Mouse (Mus musculus): Measurements from ENCODE around the gene Dck.
"Not testable (repeated sequence)": the region's sequence is repeated elsewhere in the genome, so short reads cannot be mapped to it uniquely, and the experiment has no call there.

The Dck gene

GRCm38 (mm10) chr5:88764987-88765481, at the start of gene Dck:
Gene Dck, plus strand, starts transcription at chr5:88764996.
- peak; percentile 99 to 100 for DNase-seq (ENCODE audit: low spot score in 2 of 2)

DNA sequence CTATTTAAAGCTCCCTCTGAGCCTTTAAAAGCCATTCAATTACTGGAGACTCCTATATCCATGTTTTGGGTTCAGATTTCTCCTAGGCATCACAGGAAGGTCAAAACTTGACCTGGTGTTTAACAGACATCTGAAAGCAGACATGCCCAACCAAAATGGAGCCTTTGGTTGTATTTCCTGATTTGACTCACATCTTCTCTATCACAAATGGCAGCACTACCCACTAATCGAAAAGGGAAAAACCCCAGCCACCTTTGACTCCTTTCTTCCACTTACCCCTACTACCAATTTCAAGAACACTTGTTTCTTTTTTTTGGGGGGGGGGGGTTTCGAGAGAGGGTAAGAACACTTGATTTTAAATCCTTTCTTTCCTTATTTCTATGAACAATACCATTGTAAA, 47.8 kb upstream of the Dck start:
- no peak for DNase-seq (ENCODE audit: low spot score in 2 of 2)

GRCm38 (mm10) chr5:88720116-88721002, 44.4 kb upstream of the Dck start, which contains the start of gene Mob1b:
Gene Mob1b, plus strand, starts transcription at chr5:88720855.
- DNase-seq (ENCODE audit: low spot score in 2 of 2), result peak; percentile 83 to 89

- no peak for DNase-seq (ENCODE audit: low spot score in 2 of 2)
Observed at GRCm38 (mm10) chr5:88721003-88721475, 43.8 kb upstream of the Dck start.

DNA sequence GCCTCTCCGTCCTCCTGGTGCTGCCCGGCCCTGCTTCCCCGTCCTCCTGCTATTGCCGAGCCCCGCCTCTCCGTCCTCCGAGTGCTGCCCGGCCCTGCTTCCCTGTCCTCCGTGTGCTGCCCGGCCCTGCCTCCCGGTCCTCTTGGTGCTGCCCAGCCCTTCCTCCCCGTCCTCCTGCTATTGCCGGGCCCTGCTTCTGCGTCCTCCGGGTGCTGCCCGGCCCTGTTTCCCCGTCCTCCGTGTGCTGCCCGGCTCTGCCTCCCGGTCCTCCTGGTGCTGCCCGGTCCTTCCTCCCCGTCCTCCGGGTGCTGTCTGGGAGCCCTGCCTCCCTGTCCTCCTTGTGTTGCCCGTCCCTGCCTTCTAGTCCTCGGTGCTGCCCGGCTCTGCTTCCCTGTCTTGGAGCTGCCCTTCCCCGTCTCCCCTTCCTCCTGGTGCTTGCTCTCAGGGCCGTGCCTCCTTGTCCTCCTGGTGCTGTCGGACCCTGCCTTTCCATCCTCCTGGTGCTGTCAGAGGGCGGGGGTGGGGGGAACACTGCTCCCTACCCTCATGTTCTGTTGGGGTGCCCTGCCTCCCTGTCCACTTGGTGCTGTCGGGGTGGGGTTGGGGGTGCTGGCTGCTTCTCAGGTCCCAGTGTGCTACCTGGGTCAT, 43.1 kb upstream of the Dck start:
- peak; percentile 4 to 6 for DNase-seq (ENCODE audit: low spot score in 2 of 2)

- no peak for DNase-seq (ENCODE audit: low spot score in 2 of 2)
Observed at GRCm38 (mm10) chr5:88722213-88722600, 42.6 kb upstream of the Dck start.

GRCm38 (mm10) chr5:88724030-88724429, 40.8 kb upstream of the Dck start:
- DNase-seq (ENCODE audit: low spot score in 2 of 2), result no peak

DNA sequence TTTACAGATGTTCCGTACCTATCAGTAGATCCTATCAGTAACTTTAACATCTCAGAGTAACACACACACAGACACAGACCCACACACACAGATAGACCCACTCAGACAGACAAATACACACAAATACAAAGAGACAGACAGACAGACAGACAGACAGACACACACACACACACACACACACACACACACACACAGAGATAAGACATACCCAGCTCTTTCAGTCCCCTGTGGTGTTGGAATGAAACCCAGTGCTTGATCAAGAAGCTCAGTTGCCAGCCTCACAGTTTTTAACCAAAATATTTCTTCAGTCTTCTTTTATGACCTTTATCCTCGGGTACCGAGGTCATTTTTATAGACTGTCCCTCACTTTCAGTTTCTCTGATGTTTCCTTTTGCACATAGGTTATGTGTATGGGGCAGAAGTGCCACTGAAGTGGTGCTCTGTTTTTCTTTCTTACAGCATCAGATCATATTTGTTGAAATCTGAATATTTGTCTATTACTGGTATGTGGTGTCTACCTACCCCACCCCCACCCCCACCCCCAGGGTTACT, 37.1 kb upstream of the Dck start:
- DNase-seq (ENCODE audit: low spot score in 2 of 2), result no peak

DNA sequence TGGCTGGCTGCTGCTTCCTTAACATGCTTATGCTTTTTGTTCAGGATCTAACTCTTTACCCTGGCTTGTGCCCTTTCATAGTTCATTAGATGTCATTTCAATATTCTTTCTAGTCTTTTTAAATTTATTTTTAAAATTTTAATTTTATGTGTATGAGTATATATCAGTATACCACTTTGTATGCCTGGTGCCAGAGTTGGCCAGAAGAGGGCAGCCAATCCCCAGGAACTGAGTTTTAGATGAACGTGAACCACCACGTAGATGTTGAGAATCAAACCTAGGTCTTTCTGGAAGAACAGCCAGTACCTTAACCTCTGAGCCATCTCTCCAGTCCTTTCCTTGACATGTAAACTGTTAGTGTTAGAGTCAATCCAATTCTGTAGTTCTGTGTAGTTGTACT, 30.0 kb upstream of the Dck start:
- peak; percentile 10 to 61 for DNase-seq (ENCODE audit: low spot score in 2 of 2)

DNA sequence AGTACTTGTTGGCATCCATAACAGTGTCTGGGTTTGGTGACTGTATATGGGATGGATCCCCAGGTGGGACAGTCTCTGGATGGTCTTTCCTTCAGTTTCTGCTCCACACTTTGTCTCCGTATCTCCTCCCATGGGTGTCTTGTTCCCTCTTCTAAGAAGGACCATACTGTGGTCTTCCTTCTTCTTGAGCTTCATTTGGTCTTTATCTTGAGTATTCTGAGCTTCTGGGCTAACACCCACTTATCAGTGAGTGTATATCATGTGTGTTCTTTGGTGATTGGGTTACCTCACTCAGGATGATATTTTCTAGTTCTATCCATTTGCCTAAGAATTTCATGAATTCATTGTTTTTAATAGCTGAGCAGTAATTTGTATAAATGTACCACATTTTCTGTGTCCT, 23.7 kb upstream of the Dck start:
- DNase-seq (ENCODE audit: low spot score in 2 of 2), result not testable (repeated sequence)

GRCm38 (mm10) chr5:88747774-88748173, 17.0 kb upstream of the Dck start:
- DNase-seq (ENCODE audit: low spot score in 2 of 2), result no peak

DNA sequence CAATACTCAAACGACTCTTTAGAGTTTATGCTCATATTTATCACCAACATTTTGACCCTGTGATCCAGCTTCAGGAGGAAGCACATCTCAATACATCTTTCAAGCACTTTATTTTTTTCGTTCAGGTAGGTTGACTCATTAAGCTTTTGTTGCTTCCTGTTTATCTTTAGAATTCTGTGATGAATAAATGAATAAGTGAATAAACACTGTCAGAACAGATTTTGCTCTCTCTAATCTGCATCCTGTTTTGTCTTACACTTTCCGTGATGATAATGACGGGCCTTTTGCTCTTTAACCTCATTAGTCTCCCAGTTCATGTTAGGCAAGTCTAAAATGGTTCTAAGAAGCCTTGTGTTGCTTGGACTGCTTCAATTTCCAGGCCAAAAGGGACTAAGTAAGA, 11.6 kb upstream of the Dck start:
- DNase-seq (ENCODE audit: low spot score in 2 of 2), result no peak

DNA sequence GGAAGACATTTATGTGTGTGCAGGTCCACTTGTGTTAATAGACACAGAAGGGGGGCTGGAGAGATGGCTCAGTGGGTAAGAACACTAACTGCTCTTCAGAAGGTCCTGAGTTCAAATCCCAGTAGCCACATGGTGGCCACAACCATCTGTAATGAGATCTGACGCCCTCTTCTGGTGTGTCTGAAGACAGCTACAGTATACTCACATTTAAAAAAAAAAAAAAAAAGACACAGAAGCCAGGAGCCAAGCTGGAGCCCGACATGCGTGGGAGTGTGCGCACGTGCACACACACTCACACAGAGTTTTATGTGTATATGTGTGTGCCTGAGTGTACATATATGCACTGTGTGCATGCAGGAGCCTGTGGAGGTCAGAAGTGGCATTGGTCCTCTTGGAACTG, 2.2 kb upstream of the Dck start:
- DNase-seq (ENCODE audit: low spot score in 2 of 2), result no peak

DNA sequence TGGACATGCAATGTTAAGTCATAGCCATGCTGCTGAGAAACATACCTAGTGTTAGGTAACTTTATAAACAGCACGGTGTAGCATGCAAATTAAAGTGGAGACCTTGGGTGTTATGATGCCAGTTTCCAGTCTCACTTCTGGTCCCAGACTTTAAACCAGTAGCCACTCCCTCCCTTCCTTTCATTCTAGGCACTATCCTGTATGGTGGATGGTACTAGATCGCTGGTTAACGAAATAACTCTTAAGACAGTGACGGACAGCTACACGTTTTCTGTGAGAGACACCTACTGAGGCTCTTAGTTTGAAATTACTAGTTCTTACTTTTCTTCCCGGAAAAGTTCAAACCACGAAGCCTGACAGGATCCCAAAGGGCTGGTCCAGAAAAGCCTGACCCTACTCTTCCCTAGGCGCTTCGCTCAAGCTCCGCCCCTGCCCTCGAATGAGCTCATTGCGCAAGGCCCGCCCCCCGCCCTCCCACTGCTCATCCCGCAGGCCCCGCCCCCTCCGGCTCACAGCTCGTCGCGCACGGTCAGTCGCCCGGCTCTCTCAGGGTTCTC, 288 bp upstream of the Dck start:
- DNase-seq (ENCODE audit: low spot score in 2 of 2), result no peak

DNA sequence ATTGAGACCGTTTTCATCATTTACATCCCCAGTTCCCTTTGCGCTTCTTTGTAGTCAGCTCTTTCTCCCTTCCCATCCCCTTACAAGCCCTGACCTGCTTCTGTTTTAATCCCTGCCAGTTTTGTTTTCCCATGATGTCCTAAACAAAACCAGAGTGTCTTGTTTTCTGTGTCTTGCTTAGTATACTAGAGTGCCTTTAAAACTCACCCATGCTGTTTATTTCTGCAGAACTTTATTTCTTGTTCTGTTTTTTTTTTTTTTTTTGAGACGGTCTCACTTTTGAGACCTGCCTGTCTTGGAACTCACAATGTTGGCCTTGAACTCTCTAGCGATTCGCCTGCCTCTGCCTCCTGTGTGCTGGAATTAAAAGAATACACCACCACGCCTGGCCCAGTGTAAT, 791 bp downstream of the Dck start:
- no peak for DNase-seq (ENCODE audit: low spot score in 2 of 2)

DNA sequence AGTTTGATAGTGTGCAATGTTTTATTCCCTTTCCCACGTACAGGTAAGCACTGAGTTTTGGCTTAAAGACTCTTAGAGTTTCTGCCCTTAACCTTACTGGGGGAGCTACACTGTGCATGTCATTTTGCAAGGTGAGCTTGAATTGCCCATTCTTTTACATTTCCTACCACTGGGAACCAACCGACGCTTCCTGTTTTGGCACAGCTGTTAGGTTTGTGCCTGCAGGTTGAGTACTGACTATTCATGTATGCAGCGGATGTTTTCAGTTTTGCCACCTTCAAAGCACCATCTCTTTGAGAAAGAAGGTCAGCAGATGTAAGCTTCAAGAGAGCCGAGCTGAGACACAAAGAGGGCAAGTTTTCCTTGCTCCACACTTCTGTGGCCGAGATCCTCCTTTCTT, 1.3 kb downstream of the Dck start:
- DNase-seq (ENCODE audit: low spot score in 2 of 2), result peak; percentile 64 to 66

DNA sequence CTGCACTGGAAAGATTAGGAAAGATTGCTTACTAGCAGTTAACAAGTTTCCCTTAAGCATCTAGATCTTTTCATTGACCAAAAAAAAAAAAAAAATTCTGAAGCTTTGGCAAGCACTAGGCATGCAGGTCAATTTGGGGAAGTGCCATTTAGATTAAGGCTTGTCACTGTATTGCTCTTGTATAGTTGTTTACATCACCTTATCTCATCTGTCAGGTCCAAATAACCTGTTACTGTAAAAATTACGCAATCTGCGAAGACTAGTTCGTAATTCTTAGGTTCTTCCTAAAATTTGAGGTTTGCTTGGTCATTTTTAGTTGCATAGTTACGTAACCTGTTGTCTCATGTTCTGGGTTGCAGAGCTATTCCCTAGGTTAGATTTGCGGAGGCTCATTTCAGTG, 2.1 kb downstream of the Dck start:
- DNase-seq (ENCODE audit: low spot score in 2 of 2), result no peak

- DNase-seq (ENCODE audit: low spot score in 2 of 2), result no peak
Observed at GRCm38 (mm10) chr5:88768201-88768600, 3.4 kb downstream of the Dck start.

- no peak for DNase-seq (ENCODE audit: low spot score in 2 of 2)
Observed at GRCm38 (mm10) chr5:88782072-88782765, 17.4 kb downstream of the Dck start.

DNA sequence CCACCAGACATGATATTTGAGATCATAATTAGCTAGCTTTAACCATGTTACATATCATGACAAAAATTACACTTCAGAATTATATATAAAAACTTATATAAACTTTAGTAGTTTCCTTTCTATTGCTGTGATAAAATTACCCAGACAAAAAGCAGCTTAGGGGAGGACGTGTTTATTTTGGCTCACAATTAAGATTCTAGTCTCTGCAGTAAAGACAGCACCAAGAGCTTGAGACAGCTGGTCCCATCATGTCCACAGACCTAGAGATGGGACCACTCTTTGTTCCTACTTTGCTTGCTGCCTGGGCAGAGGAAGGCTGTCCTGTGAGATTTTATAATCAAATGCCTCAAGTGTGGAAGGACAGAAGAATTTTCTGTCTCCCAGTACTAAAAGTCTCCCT, 20.3 kb downstream of the Dck start:
- no peak for DNase-seq (ENCODE audit: low spot score in 2 of 2)

DNA sequence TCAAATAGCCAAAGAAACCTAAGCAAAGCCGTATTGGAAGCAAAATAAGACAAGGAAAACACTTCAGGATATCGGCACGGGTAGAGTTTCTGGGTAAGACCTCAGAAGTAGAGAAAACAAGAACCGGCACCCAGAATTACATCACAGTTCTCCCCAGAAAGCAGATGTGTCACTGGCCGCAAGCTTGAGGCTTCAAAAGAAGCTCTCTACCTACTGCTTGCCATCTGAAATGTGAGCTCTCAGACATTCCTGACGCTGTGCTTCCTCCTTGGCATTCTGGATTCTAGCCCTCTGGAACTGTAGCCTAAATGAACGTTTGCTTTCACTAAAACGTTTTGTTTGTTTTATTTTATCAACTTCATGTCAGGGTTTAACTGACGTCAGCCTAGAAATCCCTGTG, 25.9 kb downstream of the Dck start:
- no peak for DNase-seq (ENCODE audit: low spot score in 2 of 2)

All from thymus, postnatal 10 days (tissue).